Mouse (Mus musculus): ENCODE measurements around the gene Amfr. TPM values are rescaled to one million over a fixed set of nuclear protein-coding genes. Genes with fewer than 3 reads are reported as not detected.

Gene Amfr
- polyA plus RNA-seq, 1 experiment from 2014 or later = 43.3 TPM

DNA sequence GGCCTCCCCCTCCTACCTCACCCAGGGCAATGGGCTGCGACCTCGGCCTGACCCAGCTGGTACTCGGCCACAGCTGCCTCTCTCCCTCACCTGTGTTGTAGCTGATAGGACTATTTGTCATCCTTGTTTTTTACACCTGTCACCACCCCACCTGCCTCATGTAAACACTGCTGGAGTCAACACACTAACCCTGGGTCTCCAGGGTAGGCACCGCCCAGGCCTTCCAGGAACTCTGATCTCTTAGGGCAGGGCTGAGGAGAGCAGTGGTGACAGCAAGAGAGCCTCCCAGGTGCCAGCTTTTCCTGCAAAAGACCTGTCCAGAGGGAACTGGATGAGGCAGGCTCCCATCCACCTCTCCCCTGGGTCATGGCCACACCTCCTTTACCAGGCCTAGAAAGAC is 83.4 kb downstream of the Amfr start:
- H3K27me3 ChIP-seq (ENCODE audit: control insufficient read depth, insufficient read depth, low read length) = no peaks in the 10 kb centered on the region
- H3K4me1 ChIP-seq (ENCODE audit: control insufficient read depth, insufficient read depth, low read length) = 0 out of 2 replicates have a peak, but pooled peaks cover 5% of the 10 kb centered on the region
- 76% methylated on average over 4 of the region's 4 CpGs for WGBS
- 0 out of 2 replicates have a peak, but pooled peaks cover 4% of the 10 kb centered on the region for H3K9me3 ChIP-seq (replicated peaks; ENCODE audit: control insufficient read depth, low read length)
- H3K4me3 ChIP-seq (ENCODE audit: low read length) = no peak overlapping the region
- no peak overlapping the region for H3K4me2 ChIP-seq (ENCODE audit: low read depth, low read length)
- H3K9ac ChIP-seq (ENCODE audit: low read length) = no peak overlapping the region
- no peak overlapping the region for H3K27ac ChIP-seq (ENCODE audit: low read length)
- no peak for ATAC-seq (replicated peaks; ENCODE audit: extremely low read depth, insufficient read depth, low FRiP score)
- no peaks in the 10 kb centered on the region for H3K36me3 ChIP-seq (ENCODE audit: control insufficient read depth, insufficient read depth)

- Histone ChIP-seq H3K36me3 (ENCODE audit: control insufficient read depth, insufficient read depth) (no peaks in the 10 kb centered on the region), H3K4me2 (ENCODE audit: low read depth, low read length) (no peak overlapping the region), H3K4me1 (ENCODE audit: control insufficient read depth, insufficient read depth, low read length) (0 out of 2 replicates have a peak, but pooled peaks cover 5% of the 10 kb centered on the region), H3K4me3 (ENCODE audit: low read length) (no peak overlapping the region), H3K9ac (ENCODE audit: low read length) (no peak overlapping the region), H3K9me3 (replicated peaks; ENCODE audit: control insufficient read depth, low read length) (0 out of 2 replicates have a peak, but pooled peaks cover 4% of the 10 kb centered on the region), H3K27ac (ENCODE audit: low read length) (no peak overlapping the region), H3K27me3 (ENCODE audit: control insufficient read depth, insufficient read depth, low read length) (no peaks in the 10 kb centered on the region)
- no peak for ATAC-seq (replicated peaks; ENCODE audit: extremely low read depth, insufficient read depth, low FRiP score)
- 60% methylated on average over 3 of the region's 3 CpGs for WGBS
Measured at GRCm38 (mm10) chr8:93925513-93925912, 87.1 kb downstream of the Amfr start.

DNA sequence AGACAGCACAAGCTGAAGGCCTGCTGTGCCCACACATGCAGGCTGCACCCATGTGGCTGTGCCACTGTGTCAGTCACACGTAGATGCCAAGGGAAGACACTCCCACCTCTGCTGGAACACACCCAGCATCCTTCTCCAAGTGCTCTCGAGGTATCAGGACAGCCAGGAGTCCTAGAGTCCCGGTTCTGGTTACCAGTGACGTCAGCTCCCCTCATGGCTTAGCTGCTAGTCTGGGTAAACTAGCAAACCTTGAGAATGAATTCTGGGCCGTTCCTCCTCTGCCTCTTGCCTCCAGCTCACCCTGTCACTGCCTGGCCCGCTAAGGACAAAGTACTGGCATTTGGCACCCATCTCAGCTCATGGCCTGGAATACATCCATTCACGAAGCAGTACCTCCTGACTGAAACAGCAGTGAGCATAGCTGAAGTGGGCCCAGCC is 88.7 kb downstream of the Amfr start:
- no peaks in the 10 kb centered on the region for H3K27me3 ChIP-seq (ENCODE audit: control insufficient read depth, insufficient read depth, low read length)
- H3K4me3 ChIP-seq (ENCODE audit: low read length) = no peak overlapping the region
- no peak overlapping the region for H3K9ac ChIP-seq (ENCODE audit: low read length)
- ATAC-seq (replicated peaks; ENCODE audit: extremely low read depth, insufficient read depth, low FRiP score) = 0 out of 2 replicates have a peak, but pooled peaks have one; percentile 55
- H3K36me3 ChIP-seq (ENCODE audit: control insufficient read depth, insufficient read depth) = no peaks in the 10 kb centered on the region
- 0 out of 2 replicates have a peak, but pooled peaks cover 7% of the 10 kb centered on the region for H3K4me1 ChIP-seq (ENCODE audit: control insufficient read depth, insufficient read depth, low read length)
- no peak overlapping the region for H3K4me2 ChIP-seq (ENCODE audit: low read depth, low read length)
- H3K9me3 ChIP-seq (replicated peaks; ENCODE audit: control insufficient read depth, low read length) = 0 out of 2 replicates have a peak, but pooled peaks cover 4% of the 10 kb centered on the region
- H3K27ac ChIP-seq (ENCODE audit: low read length) = no peak overlapping the region
- 46% methylated on average over 7 of the region's 7 CpGs for WGBS

Small RNAs within 50 kb of the gene (microRNA-seq; reads per million reads assigned to microRNA genes)
- not detected for gene Gm24159

Other genes with a start within 250 kb of the Amfr start
- gene Gnao1, start 202.9 kb downstream of the Amfr start, polyA plus RNA-seq (2015; fragmentation: Nextera tagmentation; extraction: Ambion mirVana) = 10.1 and 10.8 TPM in 2 replicates
- 64.5 and 76.9 TPM in 2 replicates for gene Nudt21, start 24.2 kb upstream of the Amfr start, polyA plus RNA-seq (2015; fragmentation: Nextera tagmentation; extraction: Ambion mirVana)
- 11.1 and 12.2 TPM in 2 replicates for gene Ogfod1, start 24.4 kb upstream of the Amfr start, polyA plus RNA-seq (2015; fragmentation: Nextera tagmentation; extraction: Ambion mirVana)
- 9.8 and 12.4 TPM in 2 replicates for gene Bbs2, start 86.1 kb upstream of the Amfr start, polyA plus RNA-seq (2015; fragmentation: Nextera tagmentation; extraction: Ambion mirVana)
- not detected in 2 replicates for gene Mt4, start 124.4 kb upstream of the Amfr start, polyA plus RNA-seq (2015; fragmentation: Nextera tagmentation; extraction: Ambion mirVana)
- 57.4 and 68.9 TPM in 2 replicates for gene Mt3, start 139.8 kb upstream of the Amfr start, polyA plus RNA-seq (2015; fragmentation: Nextera tagmentation; extraction: Ambion mirVana)
- 58.8 and 59.5 TPM in 2 replicates for gene Mt2, start 159.8 kb upstream of the Amfr start, polyA plus RNA-seq (2015; fragmentation: Nextera tagmentation; extraction: Ambion mirVana)
- 662 and 667 TPM in 2 replicates for gene Mt1, start 166.2 kb upstream of the Amfr start, polyA plus RNA-seq (2015; fragmentation: Nextera tagmentation; extraction: Ambion mirVana)
- gene Nup93, start 201.7 kb upstream of the Amfr start, polyA plus RNA-seq (2015; fragmentation: Nextera tagmentation; extraction: Ambion mirVana) = 58.9 and 60.3 TPM in 2 replicates

Measured in heart, embryonic 16.5 days (tissue).